Mouse (Mus musculus): Measurements from ENCODE around the gene Aldh9a1.

GRCm38 (mm10) chr1:167405237-167405636 is 55.4 kb downstream of the Aldh9a1 start:
- TF ChIP-seq GATA1 (IDR thresholded peaks at IDR 0.05; ENCODE audit: borderline replicate concordance, low read length): no peak
- TF ChIP-seq FLI1 (IDR thresholded peaks at IDR 0.05; ENCODE audit: low read length): no peak

Data from megakaryocyte, embryonic 14.5 days (primary cell).